Mouse (Mus musculus) ES-E14 (cell line): Measurements from ENCODE around the gene Pcmt1. TPM values are rescaled to one million over a fixed set of nuclear protein-coding genes. Genes with fewer than 3 reads are reported as not detected.
A peak's percentile ranks its signal among the peaks of the same experiment; 100 is the strongest.

Source experiments
- DNase-seq: peaks from one replicate; pipeline ENCODE4 v3.0.0-alpha.2; 2013; ENCODE audit warnings: low read depth, low spot score
- H3K27ac ChIP-seq: 2 replicates; pipeline ENCODE4 v1.5.1; 2012; ENCODE audit warnings: low read depth, mild to moderate bottlenecking, low read length, moderate library complexity, mixed read lengths; ENCODE audit not compliant: poor library complexity, insufficient read depth, severe bottlenecking
- H3K36me3 ChIP-seq: 2 replicates; pipeline ENCODE4 v1.6.1; 2012; ENCODE audit warnings: mild to moderate bottlenecking, low read length, moderate library complexity, mixed read lengths; ENCODE audit not compliant: control insufficient read depth, poor library complexity, insufficient read depth, severe bottlenecking
- H3K4me1 ChIP-seq, 2 experiments: fragments of 150-350 bp in 1 of 2; sonication (generic) in 1 of 2; 2 replicates each; pipeline ENCODE4 v1.6.1; 2012; ENCODE audit warnings: low read length in 2 of 2, mild to moderate bottlenecking in 1 of 2, mixed read lengths in 1 of 2; ENCODE audit not compliant: control insufficient read depth in 2 of 2, insufficient read depth in 2 of 2, poor library complexity in 1 of 2
- H3K4me3 ChIP-seq, 2 experiments: fragments of 150-350 bp in 1 of 2; sonication (generic) in 1 of 2; 2 replicates each; pipeline ENCODE4 v1.5.1; 2012; ENCODE audit warnings: low read length in 2 of 2, low read depth in 1 of 2, mild to moderate bottlenecking in 1 of 2, mixed read lengths in 1 of 2; ENCODE audit not compliant: insufficient read depth in 1 of 2, poor library complexity in 1 of 2, severe bottlenecking in 1 of 2
- H3K9ac ChIP-seq: 2 replicates; pipeline ENCODE4 v1.6.1; 2012; ENCODE audit warnings: low read depth, mild to moderate bottlenecking, low read length, mixed read lengths; ENCODE audit not compliant: poor library complexity, insufficient read depth, severe bottlenecking
- H3K9me3 ChIP-seq: fragments of 150-350 bp; sonication (generic); 2 replicates; pipeline ENCODE4 v1.6.1; 2012; ENCODE audit warnings: low read depth, mild to moderate bottlenecking, low read length; ENCODE audit not compliant: control insufficient read depth, insufficient read depth
- CHD2 ChIP-seq: IDR thresholded peaks from 2 replicates; pipeline ENCODE4 v1.6.1; 2014; ENCODE audit warnings: mild to moderate bottlenecking, low read depth, low read length, inconsistent platforms
- HCFC1 ChIP-seq: IDR thresholded peaks from 2 replicates; pipeline ENCODE4 v1.6.1; 2012; ENCODE audit warnings: low read length, inconsistent platforms, borderline replicate concordance; ENCODE audit not compliant: insufficient read depth
- MAFK ChIP-seq: IDR thresholded peaks from 2 replicates; pipeline ENCODE4 v1.6.1; 2014; ENCODE audit warnings: mild to moderate bottlenecking, low read depth, low read length, inconsistent platforms; ENCODE audit not compliant: insufficient read depth
- ZC3H11A ChIP-seq: IDR thresholded peaks from 2 replicates; pipeline ENCODE4 v1.6.1; 2012; ENCODE audit warnings: low read depth, mild to moderate bottlenecking, inconsistent platforms, low read length, borderline replicate concordance
- ZNF384 ChIP-seq: IDR thresholded peaks from 2 replicates; pipeline ENCODE4 v1.6.1; 2012; ENCODE audit warnings: low read depth, low read length, inconsistent platforms
- in situ Hi-C, 2 experiments: fragments of 600-800 bp; cut with MboI; formaldehyde crosslinking; loops; one replicate each; pipeline ENCODE4 v1.15.1; 2025; ENCODE audit warnings: low sequenced_read_pairs in 2 of 2, inconsistent platforms in 1 of 2; ENCODE audit not compliant: unreplicated experiment in 2 of 2
- total RNA-seq: library from RNA; depleted of rRNA; stranded (reverse); fragments of 300-350 nt; gene quantifications from 2 replicates; pipeline ENCODE4 v1.2.3, GENCODE M21; 2012

The Pcmt1 gene
- total RNA-seq, 1 experiment, result 118 TPM

DNA sequence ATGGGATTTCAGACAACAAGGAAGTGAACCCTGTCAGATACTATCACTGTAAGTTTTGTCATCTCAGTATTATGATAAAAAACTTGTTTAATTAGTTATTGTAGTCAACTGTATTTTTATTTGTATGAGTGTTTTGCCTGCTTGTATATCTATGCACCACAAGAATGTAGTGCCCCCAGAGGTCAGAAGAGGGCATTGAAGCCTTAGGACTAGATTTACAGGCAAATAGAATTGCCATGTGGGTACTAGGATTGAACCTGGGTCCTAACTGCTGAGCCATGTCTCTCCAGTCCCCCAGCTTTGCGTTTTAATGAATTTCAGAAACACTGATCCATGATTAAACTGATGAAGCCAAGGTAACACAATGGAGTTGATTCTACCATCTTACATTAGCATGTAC, 7.3 kb downstream of the Pcmt1 start:
- in situ Hi-C loops, result no loop called here
- Histone ChIP-seq H3K9ac (no peak overlapping the region), H3K9me3 (no peaks in the 10 kb centered on the region), H3K4me3 (no peak overlapping the region), H3K36me3 (peaks cover 48% of the 10 kb centered on the region), H3K4me1 (no peaks in the 10 kb centered on the region), H3K27ac (no peak overlapping the region)
- TF ChIP-seq ZNF384 (no peak), HCFC1 (no peak), CHD2 (no peak), ZC3H11A (no peak), MAFK (no peak)
- DNase-seq, result no peak

GRCm38 (mm10) chr10:7667342-7667802, 13.6 kb downstream of the Pcmt1 start, which contains the start of gene Nup43:
Nup43 (plus strand) TSS chr10:7667503.
- in situ Hi-C loops, result no loop called here
- TF ChIP-seq CHD2 (no peak), MAFK (no peak), ZNF384 (no peak), HCFC1 (peak; percentile 50; the same call in 1 of the 2 replicates), ZC3H11A (no peak)
- peaks cover 14% of the 10 kb centered on the region for H3K36me3 ChIP-seq

GRCm38 (mm10) chr10:7664889-7665288, 16.0 kb downstream of the Pcmt1 start:
- H3K4me3 ChIP-seq, result no peak overlapping the region
- H3K9ac ChIP-seq, result no peak overlapping the region
- peaks cover 0 to 7% of the 10 kb centered on the region in 2 experiments; a peak in 2 of 4 replicates for H3K4me1 ChIP-seq
- H3K9me3 ChIP-seq, result no peaks in the 10 kb centered on the region
- DNase-seq, result no peak
- in situ Hi-C loops, result no loop called here
- no peak for TF ChIP-seq MAFK
- no peak for TF ChIP-seq HCFC1
- no peak for TF ChIP-seq ZC3H11A
- TF ChIP-seq ZNF384, result no peak
- TF ChIP-seq CHD2, result no peak
- peaks cover 4% of the 10 kb centered on the region for H3K36me3 ChIP-seq
- H3K27ac ChIP-seq, result no peak overlapping the region

More at GRCm38 (mm10) chr10:7667342-7667802, 13.6 kb downstream of the Pcmt1 start, which contains the start of gene Nup43:
- H3K9ac ChIP-seq, result peak within 1 kb of the TSS; percentile 97
- H3K27ac ChIP-seq, result peak within 1 kb of the TSS; percentile 86
- H3K4me3 ChIP-seq, result peak within 1 kb of the TSS; percentile 99
- peak; percentile 90 for DNase-seq
- H3K9me3 ChIP-seq, result no peaks in the 10 kb centered on the region
- H3K4me1 ChIP-seq, result peaks cover 0 to 2% of the 10 kb centered on the region in 2 experiments; a peak in 2 of 4 replicates

DNA sequence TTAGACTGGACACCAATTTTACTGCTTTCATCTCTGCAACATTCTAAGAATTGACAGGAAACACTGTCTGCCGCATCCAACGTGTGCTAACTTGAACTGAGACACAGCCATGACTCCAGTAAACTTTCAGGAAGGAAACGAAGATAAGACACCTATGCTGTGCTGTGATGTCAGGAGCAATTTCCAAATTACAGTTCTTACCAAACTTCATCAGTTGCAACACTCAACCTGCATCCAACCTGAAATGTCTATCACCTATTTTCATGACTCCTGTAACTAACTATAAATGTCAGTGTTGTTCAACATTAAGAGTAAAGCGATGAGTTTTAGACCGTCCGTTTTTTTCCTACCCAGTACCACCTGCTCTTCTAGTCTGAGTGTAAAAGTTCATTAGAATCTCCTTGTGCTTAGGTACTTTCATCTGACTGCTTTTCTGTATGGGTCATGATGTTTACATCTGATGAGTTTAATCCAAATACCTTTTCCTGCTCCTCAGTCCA, 16.9 kb downstream of the Pcmt1 start:
- H3K27ac ChIP-seq, result no peak overlapping the region
- TF ChIP-seq ZC3H11A (no peak), MAFK (no peak), CHD2 (no peak), HCFC1 (no peak), ZNF384 (no peak)
- in situ Hi-C loops, result no loop called here
- peak overlapping the region; percentile 84 to 91; a peak in 3 of 4 replicates for H3K4me3 ChIP-seq
- H3K4me1 ChIP-seq, result peaks cover 0 to 7% of the 10 kb centered on the region in 2 experiments; a peak in 2 of 4 replicates
- no peaks in the 10 kb centered on the region for H3K9me3 ChIP-seq
- DNase-seq, result no peak
- peak overlapping the region; percentile 93; the same call in 1 of the 2 replicates for H3K9ac ChIP-seq
- no peaks in the 10 kb centered on the region for H3K36me3 ChIP-seq
